Mouse (Mus musculus) liver, postnatal 0 days (tissue): Measurements from ENCODE around the gene Mlh1.

Experiments used
- CTCF ChIP-seq: sonication (generic); IDR thresholded peaks from 2 replicates; pipeline ENCODE4 v1.5.1; 2016; ENCODE audit warnings: antibody characterized with exemption, low read depth
- EP300 ChIP-seq: IDR thresholded peaks from 2 replicates; pipeline ENCODE4 v1.6.1; 2016; ENCODE audit warnings: antibody characterized with exemption, low read depth, mild to moderate bottlenecking

GRCm38 (mm10) chr9:111320912-111321311 is 49.3 kb upstream of the Mlh1 start:
- TF ChIP-seq CTCF (no peak), EP300 (no peak)
